Mouse (Mus musculus): ENCODE results near the gene Zfp362.

DNA sequence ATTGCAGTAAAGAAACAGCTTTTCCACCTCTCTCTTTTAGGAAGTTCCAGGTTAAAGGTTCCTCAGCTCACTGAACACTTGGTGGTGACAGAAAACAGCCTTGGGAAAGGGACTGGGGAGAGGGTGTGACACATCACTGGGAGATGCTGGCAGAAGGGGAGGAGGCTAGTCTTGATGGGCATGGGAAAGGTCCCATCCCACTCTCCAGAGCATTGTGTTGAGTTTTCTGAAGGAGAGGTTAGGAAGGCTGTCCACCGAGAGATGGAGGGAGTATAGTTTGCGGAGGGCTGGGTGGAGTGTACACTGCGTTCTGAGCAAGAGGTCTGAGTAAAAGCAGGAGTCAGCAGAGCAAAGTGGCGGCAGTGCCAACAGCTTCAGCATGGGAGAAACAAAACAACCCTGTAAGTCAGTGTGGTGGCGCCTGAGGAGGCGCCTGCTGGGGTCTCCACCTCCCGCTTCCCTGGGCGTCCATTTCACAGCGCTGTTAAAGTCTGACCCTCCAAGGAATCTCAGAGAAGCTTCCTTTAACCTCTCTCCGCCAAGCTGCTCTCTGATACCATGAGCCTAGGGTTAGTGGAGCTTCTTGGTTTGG is 63.4 kb downstream of the Zfp362 start:
- TF ChIP-seq CTCF (IDR thresholded peaks at IDR 0.05; ENCODE audit: extremely low read depth, insufficient read length, insufficient replicate concordance, low read depth, low read length) (no peak), POLR2A (IDR thresholded peaks at IDR 0.05; ENCODE audit: low read depth, low read length) (no peak)

Data from small intestine, adult 2 months (tissue).